Mouse (Mus musculus): Measurements from ENCODE around the gene Mtmr12.

GRCm38 (mm10) chr15:12247159-12247603 is 42.4 kb downstream of the Mtmr12 start:
- TF ChIP-seq CTCF (IDR thresholded peaks at IDR 0.05; ENCODE audit: borderline replicate concordance, insufficient read depth, low read depth, low read length) = no peak
- no peak for TF ChIP-seq POLR2A (IDR thresholded peaks at IDR 0.05; ENCODE audit: borderline replicate concordance, insufficient read depth, low read length)
